Mouse (Mus musculus) CD4-positive, CD25-positive, alpha-beta regulatory T cell, adult 4 months (primary cell): Measurements from ENCODE around the gene Pacsin1. TPM values are rescaled to one million over a fixed set of nuclear protein-coding genes. Genes with fewer than 3 reads are reported as not detected.

Source experiments
- ATAC-seq: one replicate; pipeline ENCODE4 v1.8.0; 2017
- polyA plus RNA-seq, 2 experiments: library from polyadenylated mRNA; unstranded; fragments of 100-300 nt; shearing (Covaris generic); gene quantifications; one replicate each; pipeline ENCODE4 v1.2.1; 2017

The Pacsin1 gene
- polyA plus RNA-seq, 2 experiments from 2014 or later: 36.5 to 37.2 TPM

DNA sequence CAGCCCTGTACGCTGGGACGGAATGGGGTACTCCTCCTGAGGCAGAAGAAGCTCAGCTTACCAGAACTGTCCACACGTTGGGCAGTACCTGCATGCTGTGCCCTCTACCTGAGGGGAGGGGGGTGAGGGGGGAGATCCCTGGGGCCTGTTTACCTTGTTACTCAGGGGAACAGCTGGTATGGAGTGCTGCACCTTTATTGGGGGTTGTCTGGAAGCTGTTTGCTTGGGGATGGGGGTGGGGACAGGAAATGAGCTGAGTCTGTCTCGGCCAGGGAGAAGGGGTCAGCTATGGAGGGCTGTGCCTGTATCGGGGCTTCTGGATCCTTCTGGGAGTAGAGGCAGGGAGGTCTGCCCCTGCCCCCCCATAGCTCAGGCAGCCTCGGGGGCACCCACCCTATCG lies 71.2 kb downstream of the Pacsin1 start:
- no peak for ATAC-seq

DNA sequence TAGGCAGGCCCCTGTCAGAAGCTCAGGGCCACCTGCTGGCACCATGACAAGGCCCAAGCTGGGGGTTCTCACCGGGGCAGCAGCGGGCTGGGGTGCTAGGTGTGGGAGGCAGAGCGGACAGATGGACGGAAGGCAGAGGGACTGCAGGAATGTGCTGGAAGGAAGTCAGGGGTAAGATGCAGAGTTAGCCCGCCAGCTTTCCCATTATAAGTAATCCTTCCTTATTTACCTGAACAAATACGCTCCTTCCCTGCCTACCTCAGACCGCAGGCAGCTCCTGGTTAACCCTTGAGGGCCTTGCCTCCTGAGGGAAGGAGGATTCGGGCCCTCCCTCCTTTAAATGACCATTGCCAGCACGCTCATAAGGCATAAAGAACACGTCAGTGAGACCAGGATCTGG lies 73.5 kb downstream of the Pacsin1 start, which contains the start of gene Spdef:
Gene Spdef, minus strand, starts transcription at position 186 of the 400 bp plus-strand sequence.
- no peak for ATAC-seq

DNA sequence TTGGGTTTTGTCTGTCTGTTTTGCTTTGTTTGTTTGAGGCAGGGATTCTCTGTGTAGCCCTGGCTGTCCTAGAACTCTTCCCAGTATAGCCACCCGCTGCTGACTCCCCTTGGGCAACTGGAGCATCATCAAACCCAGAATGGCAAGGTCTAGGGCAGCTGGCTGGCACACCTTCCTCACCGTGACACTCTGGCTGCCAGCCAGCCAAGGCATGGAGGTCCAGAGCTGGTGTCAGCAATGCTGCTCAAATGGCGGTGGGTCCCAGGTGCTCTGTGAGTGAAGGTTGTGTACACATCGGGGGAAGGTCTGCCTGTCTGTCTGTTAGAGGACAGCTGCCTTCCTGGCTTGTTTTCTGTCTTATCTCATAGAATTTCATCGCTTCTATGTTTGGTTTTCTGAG lies 76.8 kb downstream of the Pacsin1 start:
- no peak for ATAC-seq

DNA sequence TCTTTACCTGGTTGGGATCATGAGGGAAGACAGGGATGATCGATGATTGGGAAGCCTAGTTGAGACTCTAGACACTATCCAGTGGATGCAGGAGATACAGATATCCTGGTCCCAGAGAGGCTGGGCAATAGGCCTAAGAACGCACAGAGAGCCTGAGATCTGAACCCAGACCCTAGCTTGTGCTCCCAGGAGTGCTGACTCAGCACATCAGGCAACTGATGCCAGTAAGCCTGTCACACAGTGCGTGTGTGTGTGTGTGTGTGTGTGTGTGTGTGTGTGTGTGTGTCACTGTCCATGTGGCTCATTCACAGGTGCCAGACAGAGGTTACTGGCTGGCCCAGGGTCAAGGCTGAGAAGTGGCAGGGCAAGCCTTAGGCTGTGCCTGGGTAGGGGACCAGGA lies 77.4 kb downstream of the Pacsin1 start:
- no peak for ATAC-seq

DNA sequence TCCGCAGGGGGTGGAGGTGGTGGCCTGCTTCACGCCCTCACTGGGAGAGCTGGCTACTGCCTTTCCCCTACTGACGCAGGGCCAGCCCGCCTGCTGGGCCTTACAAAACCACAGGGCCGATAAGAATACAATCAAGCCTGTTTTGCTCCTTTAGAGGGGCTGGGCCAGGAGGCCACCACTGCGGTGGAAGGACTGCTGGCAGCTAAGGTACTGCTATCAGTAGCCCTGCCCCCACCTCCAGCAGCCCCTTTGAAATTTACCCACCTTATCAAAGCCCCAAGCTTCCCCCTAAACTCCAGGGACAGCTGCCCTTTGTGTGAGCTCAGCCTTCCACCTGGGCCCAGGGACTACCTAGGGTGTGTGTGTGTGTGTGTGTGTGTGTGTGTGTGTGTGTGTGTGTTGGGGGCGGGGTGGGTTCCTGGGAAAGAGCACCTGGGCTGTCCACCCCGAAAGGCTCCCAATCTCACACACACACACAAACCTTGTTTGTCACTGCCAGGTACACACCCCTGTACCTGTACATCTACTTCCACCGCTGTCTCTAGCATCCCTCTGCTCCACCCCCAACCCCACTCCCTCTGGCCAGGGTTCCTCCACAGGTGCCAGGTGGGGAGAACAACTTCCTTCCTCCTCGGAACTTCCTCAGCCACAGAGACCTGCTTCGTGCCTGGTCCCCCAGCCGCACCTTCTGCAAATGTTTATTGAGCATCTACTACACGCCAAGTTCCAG lies 79.2 kb downstream of the Pacsin1 start:
- ATAC-seq: no peak

DNA sequence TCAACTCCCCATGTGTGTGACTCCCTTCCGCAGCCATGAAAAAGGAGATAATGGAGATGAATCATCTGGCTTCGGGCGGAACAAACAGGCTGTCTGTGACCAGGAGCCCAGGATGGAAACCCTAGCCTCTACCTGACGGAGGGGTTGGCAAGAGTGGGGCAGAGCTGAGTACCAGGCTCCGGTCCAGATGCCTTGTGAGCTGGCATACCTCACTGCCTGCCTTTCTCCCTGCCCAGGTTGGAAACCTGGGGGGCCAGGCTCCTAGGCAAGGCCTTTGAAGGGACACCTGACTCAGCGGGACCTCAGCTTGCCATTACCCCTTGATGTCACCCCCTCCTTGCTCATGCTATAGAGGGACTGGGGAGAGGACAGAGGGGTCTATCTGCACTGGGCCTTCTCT lies 85.7 kb downstream of the Pacsin1 start:
- ATAC-seq: no peak

- ATAC-seq: no peak
Observed at GRCm38 (mm10) chr17:27746446-27746845, 91.1 kb downstream of the Pacsin1 start.

GRCm38 (mm10) chr17:27748123-27748522 lies 92.8 kb downstream of the Pacsin1 start:
- no peak for ATAC-seq

GRCm38 (mm10) chr17:27750451-27750942 lies 95.2 kb downstream of the Pacsin1 start:
- no peak for ATAC-seq

DNA sequence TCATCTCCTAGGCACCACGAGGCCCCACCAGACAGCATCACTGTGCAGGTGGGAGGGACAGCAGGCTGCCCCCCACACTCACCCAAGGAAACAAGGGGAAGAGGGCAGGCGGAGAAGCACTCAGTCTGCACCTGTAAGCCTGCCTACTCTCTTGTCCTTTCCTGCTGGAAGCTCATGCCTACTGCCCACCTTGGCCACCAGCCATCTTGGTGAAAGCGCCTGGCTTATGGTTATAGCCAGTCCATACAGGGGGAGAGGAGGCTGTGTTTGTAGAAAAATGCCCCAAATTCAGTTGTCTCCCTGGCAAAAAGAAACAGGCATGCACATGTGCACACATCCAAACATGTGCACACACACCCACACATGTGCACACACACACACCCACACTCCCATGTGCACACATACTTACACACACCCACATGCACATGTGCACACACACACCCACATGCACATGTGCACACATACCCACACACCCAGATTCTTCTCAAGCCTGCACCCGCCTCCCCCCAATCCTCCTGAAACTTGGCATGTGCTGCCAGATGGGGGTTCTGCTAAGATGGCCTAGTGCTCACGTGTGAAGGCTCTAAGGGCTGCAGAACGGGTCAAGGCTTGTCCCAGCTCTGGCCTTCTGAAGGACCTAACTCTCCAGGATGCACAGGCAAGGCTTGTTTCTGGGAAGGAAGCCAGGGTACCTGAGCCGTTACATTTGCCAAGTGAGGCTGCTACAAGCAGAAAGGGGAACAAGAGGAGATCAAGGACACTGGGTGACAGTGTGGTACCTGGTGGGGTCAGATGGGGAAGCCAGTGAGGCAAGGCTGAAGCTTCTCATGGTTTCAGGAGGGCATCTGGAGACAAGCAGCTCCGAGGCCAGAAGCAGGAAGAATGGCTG lies 96.2 kb downstream of the Pacsin1 start:
- ATAC-seq: no peak

DNA sequence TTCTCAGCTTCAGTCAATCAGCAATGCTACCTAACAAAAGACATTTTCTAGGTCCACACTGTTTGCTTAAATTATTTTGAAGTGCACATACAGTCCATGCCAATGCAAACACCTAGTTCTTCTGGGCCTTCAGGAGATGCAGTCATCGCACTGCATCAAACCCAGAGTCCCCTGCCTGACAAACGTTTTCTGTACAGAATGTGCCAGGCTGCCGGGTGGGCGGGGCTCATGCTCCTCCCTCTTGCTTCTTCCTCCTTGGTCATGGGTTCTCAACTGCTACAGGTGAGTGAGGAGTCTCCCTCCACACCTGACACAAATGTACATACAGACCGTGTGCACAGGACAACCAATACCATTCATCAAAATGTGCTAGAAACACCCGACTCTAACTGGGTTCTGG lies 104.9 kb downstream of the Pacsin1 start:
- no peak for ATAC-seq

Other genes with a start within 250 kb of the Pacsin1 start
- gene Grm4, start 134.1 kb upstream of the Pacsin1 start, polyA plus RNA-seq: not detected
- 10 to 100 TPM; 82.7 to 84.0 TPM for gene Hmga1, start 99.0 kb upstream of the Pacsin1 start, polyA plus RNA-seq
- gene AI413582, start 89.8 kb upstream of the Pacsin1 start, polyA plus RNA-seq: 100 to 1,000 TPM; 106 to 112 TPM
- 10 to 100 TPM; 14.5 to 27.5 TPM for gene Nudt3, start 32.0 kb upstream of the Pacsin1 start, polyA plus RNA-seq
- gene RPS10-NUDT3, start 20.3 kb upstream of the Pacsin1 start, polyA plus RNA-seq: not detected
- gene Rps10, start 18.8 kb upstream of the Pacsin1 start, polyA plus RNA-seq: 1,000 to 10,000 TPM; 1,603 to 1,674 TPM
- gene Spdef, start 73.4 kb downstream of the Pacsin1 start, polyA plus RNA-seq: not detected
- 10 to 100 TPM; 14.6 to 14.9 TPM for gene D17Wsu92e, start 165.1 kb downstream of the Pacsin1 start, polyA plus RNA-seq
- gene Snrpc, start 182.6 kb downstream of the Pacsin1 start, polyA plus RNA-seq: 10 to 100 TPM; 84.0 to 86.8 TPM
- gene Uhrf1bp1, start 200.9 kb downstream of the Pacsin1 start, polyA plus RNA-seq: 1 to 10 TPM in 1 of 2 experiments, under 1 TPM in 1; 0.65 to 1.3 TPM